Mouse (Mus musculus): ENCODE results near the gene Ugt2b38. TPM values are rescaled to one million over a fixed set of nuclear protein-coding genes. Genes with fewer than 3 reads are reported as not detected.
"Not testable (repeated sequence)": the region's sequence is repeated elsewhere in the genome, so short reads cannot be mapped to it uniquely, and the experiment has no call there.

Ugt2b38 gene
- not detected for total RNA-seq (2021)
- long read RNA-seq, experiment 1, result 0 reads
- long read RNA-seq, experiment 2, result 0 reads

- DNase-seq (ENCODE audit: low spot score in 2 of 2), result not testable (repeated sequence)
These were observed at the start of gene Ugt2b38 for GRCm38 (mm10) chr5:87424041-87424440. Gene Ugt2b38, minus strand, starts transcription at chr5:87424203.

- no peak for DNase-seq (ENCODE audit: low spot score in 2 of 2)
These were observed 34.8 kb upstream of the Ugt2b38 start for GRCm38 (mm10) chr5:87458810-87459209.

- no peak for DNase-seq (ENCODE audit: low spot score in 2 of 2)
These were observed 33.7 kb upstream of the Ugt2b38 start for GRCm38 (mm10) chr5:87457701-87458100.

- no peak for DNase-seq (ENCODE audit: low spot score in 2 of 2)
These were observed 32.3 kb upstream of the Ugt2b38 start for GRCm38 (mm10) chr5:87456216-87456850.

- no peak for DNase-seq (ENCODE audit: low spot score in 2 of 2)
These were observed 31.5 kb upstream of the Ugt2b38 start for GRCm38 (mm10) chr5:87455519-87455918.

GRCm38 (mm10) chr5:87452514-87452913 lies 28.5 kb upstream of the Ugt2b38 start:
- DNase-seq (ENCODE audit: low spot score in 2 of 2), result not testable (repeated sequence)

- DNase-seq (ENCODE audit: low spot score in 2 of 2), result peak; percentile 4 to 18
These were observed 12.3 kb upstream of the Ugt2b38 start for GRCm38 (mm10) chr5:87436264-87436663.

GRCm38 (mm10) chr5:87425676-87426075 lies 1.7 kb upstream of the Ugt2b38 start:
- no peak for DNase-seq (ENCODE audit: low spot score in 2 of 2)

- DNase-seq (ENCODE audit: low spot score in 2 of 2), result no peak
These were observed 27.0 kb downstream of the Ugt2b38 start for GRCm38 (mm10) chr5:87396968-87397367.

GRCm38 (mm10) chr5:87390818-87391217 lies 33.2 kb downstream of the Ugt2b38 start:
- DNase-seq (ENCODE audit: low spot score in 2 of 2), result no peak

GRCm38 (mm10) chr5:87380234-87380633 lies 43.8 kb downstream of the Ugt2b38 start:
- no peak for DNase-seq (ENCODE audit: low spot score in 2 of 2)

GRCm38 (mm10) chr5:87379825-87380224 lies 44.2 kb downstream of the Ugt2b38 start:
- no peak for DNase-seq (ENCODE audit: low spot score in 2 of 2)

- no peak for DNase-seq (ENCODE audit: low spot score in 2 of 2)
These were observed 48.1 kb downstream of the Ugt2b38 start for GRCm38 (mm10) chr5:87375874-87376383.

GRCm38 (mm10) chr5:87373502-87373863 lies 50.5 kb downstream of the Ugt2b38 start:
- no peak for DNase-seq (ENCODE audit: low spot score in 2 of 2)

GRCm38 (mm10) chr5:87372788-87373501 lies 51.1 kb downstream of the Ugt2b38 start:
- not testable (repeated sequence) for DNase-seq (ENCODE audit: low spot score in 2 of 2)

Other genes starting within 250 kb of the Ugt2b38 start
- gene Ugt2b37, start 169.4 kb downstream of the Ugt2b38 start, total RNA-seq (2021), result not detected
- gene Ugt2a3, start 87.0 kb downstream of the Ugt2b38 start, total RNA-seq (2021), result not detected
- gene Ugt2a2, start 58.1 kb upstream of the Ugt2b38 start, total RNA-seq (2021), result not detected
- not detected for gene Gm43638, start 62.6 kb upstream of the Ugt2b38 start, total RNA-seq (2021)
- not detected for gene Ugt2a1, start 66.7 kb upstream of the Ugt2b38 start, total RNA-seq (2021)
- gene Sult1b1, start 114.0 kb upstream of the Ugt2b38 start, total RNA-seq (2021), result not detected
- gene Sult1d1, start 144.8 kb upstream of the Ugt2b38 start, total RNA-seq (2021), result not detected
- not detected for gene Sult1e1, start 167.4 kb upstream of the Ugt2b38 start, total RNA-seq (2021)
- gene Csn1s1, start 242.0 kb upstream of the Ugt2b38 start, total RNA-seq (2021), result not detected

Measured in layer of hippocampus, postnatal 14 days (tissue).